Mouse (Mus musculus) hindbrain, embryonic 16.5 days (tissue): ENCODE results near the gene St6galnac5. TPM values are rescaled to one million over a fixed set of nuclear protein-coding genes. Genes with fewer than 3 reads are reported as not detected.
A peak's percentile ranks its signal among the peaks of the same experiment; 100 is the strongest.

Experiments
- ATAC-seq: fragments of 200-750 bp; cut with Nextera tagmentation; 2 replicates; pipeline ENCODE4 v1.8.0; 2017; ENCODE audit warnings: moderate TSS enrichment, moderate library complexity
- H3K27ac ChIP-seq: fragments of 300-500 bp; sonication (generic); 2 replicates; pipeline ENCODE4 v1.5.1; 2014; ENCODE audit warnings: low read depth, mild to moderate bottlenecking, control low read depth, low read length, moderate library complexity
- H3K27me3 ChIP-seq: fragments of 300-500 bp; sonication (generic); replicated peaks from 2 replicates; pipeline ENCODE4 v1.6.1; 2014; ENCODE audit warnings: low read length; ENCODE audit not compliant: control insufficient read depth, insufficient read depth
- H3K36me3 ChIP-seq: fragments of 300-500 bp; sonication (generic); 2 replicates; pipeline ENCODE4 v1.6.1; 2014; ENCODE audit warnings: mild to moderate bottlenecking, low read length, moderate library complexity, mixed read lengths; ENCODE audit not compliant: control insufficient read depth, insufficient read depth
- H3K4me1 ChIP-seq: fragments of 300-500 bp; sonication (generic); 2 replicates; pipeline ENCODE4 v1.6.1; 2014; ENCODE audit warnings: low read depth, low read length; ENCODE audit not compliant: control insufficient read depth, insufficient read depth
- H3K4me2 ChIP-seq: fragments of 300-500 bp; sonication (generic); 2 replicates; pipeline ENCODE4 v1.6.1; 2014; ENCODE audit warnings: mild to moderate bottlenecking, low read length, control low read depth, moderate library complexity
- H3K4me3 ChIP-seq: fragments of 300-500 bp; sonication (generic); 2 replicates; pipeline ENCODE4 v1.5.1; 2014; ENCODE audit warnings: mild to moderate bottlenecking, low read length, control low read depth, moderate library complexity
- H3K9ac ChIP-seq: fragments of 300-500 bp; sonication (generic); 2 replicates; pipeline ENCODE4 v1.6.1; 2014; ENCODE audit warnings: low read depth, mild to moderate bottlenecking, control low read depth, low read length, moderate library complexity
- H3K9me3 ChIP-seq: fragments of 300-500 bp; sonication (generic); 2 replicates; pipeline ENCODE4 v1.6.1; 2014; ENCODE audit warnings: mild to moderate bottlenecking, low read length, moderate library complexity; ENCODE audit not compliant: control insufficient read depth
- WGBS: fragments of 180-500 bp; shearing (Covaris S2); extraction: QIAGEN DNeasy Blood & Tissue Kit; methylation state at CpG from one replicate; pipeline ENCODE4 v1.1.7; 2014; 5-methylcytosine and 5-hydroxymethylcytosine counted together
- polyA plus RNA-seq: library from polyadenylated mRNA; unstranded; fragments of >200 nt; fragmentation: Nextera tagmentation; extraction: Ambion mirVana; gene quantifications from 2 replicates; pipeline ENCODE4 v1.2.1, GENCODE M21; 2015

The St6galnac5 gene
- 20.1 and 21.1 TPM in 2 replicates for polyA plus RNA-seq

DNA sequence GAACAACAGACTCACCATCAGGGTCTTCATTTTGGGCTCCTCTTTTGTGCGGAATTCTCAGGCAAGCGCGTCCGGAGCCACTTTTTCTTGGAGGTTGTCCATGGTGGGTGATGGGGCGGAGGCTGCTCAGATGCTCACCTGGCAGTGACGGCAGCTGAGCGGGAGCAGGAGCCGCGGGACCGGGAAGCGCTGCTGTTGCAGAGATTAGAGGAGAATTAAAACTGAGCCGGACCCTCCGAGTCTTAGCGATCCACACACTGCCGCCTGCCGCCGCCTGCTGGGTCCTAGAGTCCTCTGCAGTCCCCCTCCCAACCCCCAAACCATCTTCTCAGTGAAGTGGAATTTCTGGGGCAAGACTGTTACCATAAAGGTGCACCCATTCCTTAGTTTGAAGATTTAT is at the start of gene St6galnac5:
TSS of gene St6galnac5 (minus strand) at position 259 of the 400 bp plus-strand sequence.
- peaks cover 16% of the 10 kb centered on the region for H3K4me1 ChIP-seq
- no peaks in the 10 kb centered on the region for H3K9me3 ChIP-seq
- H3K4me3 ChIP-seq: peak within 1 kb of the TSS; percentile 66
- no peaks in the 10 kb centered on the region for H3K27me3 ChIP-seq
- WGBS: 0% methylated on average over 17 of the region's 17 CpGs
- H3K9ac ChIP-seq: peak within 1 kb of the TSS; percentile 68
- peak within 1 kb of the TSS; percentile 87 for H3K4me2 ChIP-seq
- peak within 1 kb of the TSS; percentile 69 for H3K27ac ChIP-seq
- peak; percentile 50 for ATAC-seq
- no peaks in the 10 kb centered on the region for H3K36me3 ChIP-seq

DNA sequence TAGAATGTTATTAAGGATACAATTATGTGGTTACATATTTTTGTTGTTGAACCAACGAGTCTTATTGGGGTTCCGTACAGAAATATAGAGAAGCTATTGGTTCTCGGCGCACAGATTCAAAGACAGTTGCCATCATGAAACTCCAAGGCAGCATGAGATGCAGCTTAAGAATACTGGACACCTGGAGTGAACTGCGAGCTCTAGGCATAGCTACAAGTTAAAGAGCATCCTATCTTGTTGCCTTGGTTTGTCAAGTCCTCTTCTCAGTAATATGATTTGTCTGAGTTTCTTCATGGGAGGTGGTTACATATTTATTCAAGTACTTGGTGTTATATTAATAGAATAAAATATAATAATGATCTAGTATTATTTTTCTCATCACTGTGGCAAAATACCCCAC is 48.7 kb upstream of the St6galnac5 start:
- no peak for ATAC-seq
- H3K27ac ChIP-seq: no peak overlapping the region
- no peak overlapping the region for H3K4me3 ChIP-seq
- WGBS: 91% methylated on average over 5 of the region's 5 CpGs
- no peak overlapping the region for H3K4me2 ChIP-seq
- no peaks in the 10 kb centered on the region for H3K27me3 ChIP-seq
- no peaks in the 10 kb centered on the region for H3K4me1 ChIP-seq
- H3K9me3 ChIP-seq: no peaks in the 10 kb centered on the region
- H3K36me3 ChIP-seq: no peaks in the 10 kb centered on the region
- H3K9ac ChIP-seq: no peak overlapping the region

DNA sequence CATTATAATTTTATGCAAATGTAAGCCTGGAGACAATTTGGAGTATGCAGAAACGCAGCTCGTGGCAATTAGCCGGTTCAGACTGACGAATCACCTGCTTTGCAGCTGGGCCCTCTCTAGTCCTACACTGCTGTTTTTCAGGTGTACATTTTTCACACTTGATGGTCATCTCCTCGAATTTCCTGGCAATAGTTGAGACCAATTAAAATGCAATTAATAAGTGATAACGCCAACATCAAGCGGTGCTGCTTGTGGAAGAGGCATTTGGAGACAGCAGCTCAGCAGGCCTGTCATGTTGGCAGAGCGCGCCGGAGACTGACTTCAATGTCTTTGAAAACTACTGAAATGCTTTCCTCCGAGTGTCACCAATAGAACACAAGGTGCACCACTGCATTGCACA is 42.0 kb upstream of the St6galnac5 start:
- 0 out of 2 replicates have a peak, but pooled peaks have one; percentile 20 for ATAC-seq
- no peak overlapping the region for H3K27ac ChIP-seq
- 58% methylated on average over 11 of the region's 11 CpGs for WGBS

GRCm38 (mm10) chr3:153018051-153018450 is 36.0 kb upstream of the St6galnac5 start:
- Histone ChIP-seq H3K4me1 (peaks cover 3% of the 10 kb centered on the region; the same call in 1 of the 2 replicates), H3K9ac (no peak overlapping the region), H3K36me3 (no peaks in the 10 kb centered on the region), H3K9me3 (no peaks in the 10 kb centered on the region), H3K27me3 (no peaks in the 10 kb centered on the region), H3K4me2 (no peak overlapping the region; the same call in 1 of the 2 replicates), H3K27ac (no peak overlapping the region), H3K4me3 (no peak overlapping the region)
- WGBS: 50% methylated on average over 10 of the region's 10 CpGs
- ATAC-seq: peak; percentile 75

More for the DNA sequence above, 42.0 kb upstream of the St6galnac5 start:
- Histone ChIP-seq H3K36me3 (no peaks in the 10 kb centered on the region), H3K4me2 (no peak overlapping the region), H3K4me1 (no peaks in the 10 kb centered on the region), H3K9ac (no peak overlapping the region), H3K27me3 (no peaks in the 10 kb centered on the region), H3K4me3 (no peak overlapping the region), H3K9me3 (no peaks in the 10 kb centered on the region)

DNA sequence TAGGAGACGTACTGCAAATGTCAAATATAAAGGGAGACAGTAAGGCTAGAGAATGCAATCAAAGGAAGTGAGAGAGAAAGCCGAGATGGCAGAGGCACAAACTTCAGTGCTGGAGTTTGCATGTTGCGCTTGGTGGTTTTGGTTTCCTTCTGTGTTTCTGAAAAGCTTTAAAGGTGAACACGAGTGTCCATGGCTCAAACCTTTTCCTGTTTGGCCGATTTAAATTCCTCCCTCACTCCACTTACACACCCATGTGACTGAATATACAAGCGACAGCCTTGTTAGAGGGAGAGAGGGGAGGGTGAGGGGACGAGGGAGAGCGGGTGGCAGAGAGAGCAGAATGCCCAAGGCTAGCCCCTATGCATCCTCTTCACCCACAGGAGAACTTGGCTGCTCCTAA is 34.3 kb upstream of the St6galnac5 start:
- Histone ChIP-seq H3K9ac (no peak overlapping the region), H3K27ac (no peak overlapping the region), H3K4me3 (no peak overlapping the region), H3K27me3 (no peaks in the 10 kb centered on the region), H3K4me1 (peaks cover 3% of the 10 kb centered on the region; the same call in 1 of the 2 replicates), H3K36me3 (no peaks in the 10 kb centered on the region), H3K4me2 (no peak overlapping the region), H3K9me3 (no peaks in the 10 kb centered on the region)
- ATAC-seq: no peak
- WGBS: 67% methylated on average over 8 of the region's 8 CpGs

- Histone ChIP-seq H3K4me2 (no peak overlapping the region), H3K27ac (no peak overlapping the region), H3K9ac (no peak overlapping the region), H3K36me3 (no peaks in the 10 kb centered on the region), H3K27me3 (no peaks in the 10 kb centered on the region), H3K9me3 (no peaks in the 10 kb centered on the region), H3K4me1 (no peaks in the 10 kb centered on the region), H3K4me3 (no peak overlapping the region)
- WGBS: 94% methylated on average over 6 of the region's 6 CpGs
- ATAC-seq: no peak
Measured at GRCm38 (mm10) chr3:153006893-153007292, 24.8 kb upstream of the St6galnac5 start.

GRCm38 (mm10) chr3:152998901-152999300 is 16.9 kb upstream of the St6galnac5 start:
- H3K4me2 ChIP-seq: no peak overlapping the region
- H3K9me3 ChIP-seq: no peaks in the 10 kb centered on the region
- WGBS: 50% methylated on average over 5 of the region's 5 CpGs
- H3K36me3 ChIP-seq: no peaks in the 10 kb centered on the region
- H3K27ac ChIP-seq: no peak overlapping the region
- no peaks in the 10 kb centered on the region for H3K27me3 ChIP-seq
- no peaks in the 10 kb centered on the region for H3K4me1 ChIP-seq
- H3K9ac ChIP-seq: no peak overlapping the region
- no peak overlapping the region for H3K4me3 ChIP-seq
- ATAC-seq: no peak

DNA sequence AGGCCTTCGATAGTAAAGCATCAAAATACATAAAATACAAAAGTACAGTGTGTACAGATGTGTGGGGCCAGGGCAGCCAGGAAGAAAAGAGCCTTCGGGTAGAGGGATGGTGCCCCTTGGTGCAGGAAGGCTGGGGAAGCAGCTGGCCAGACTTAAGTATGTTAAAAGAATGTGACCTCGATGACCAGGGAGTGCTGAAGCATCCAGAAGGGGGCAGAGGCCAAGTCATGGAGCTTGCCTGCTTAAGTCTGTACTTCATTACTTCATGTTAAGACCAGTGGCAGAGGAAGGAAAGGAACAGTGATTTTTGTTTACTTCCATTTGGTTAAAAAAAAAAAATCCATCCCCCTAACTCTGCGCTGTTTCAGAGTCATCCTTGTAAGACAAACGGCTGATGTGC is 16.1 kb upstream of the St6galnac5 start:
- no peak overlapping the region for H3K4me3 ChIP-seq
- H3K9ac ChIP-seq: no peak overlapping the region
- no peak overlapping the region for H3K4me2 ChIP-seq
- no peaks in the 10 kb centered on the region for H3K9me3 ChIP-seq
- no peak overlapping the region for H3K27ac ChIP-seq
- no peaks in the 10 kb centered on the region for H3K36me3 ChIP-seq
- 65% methylated on average over 5 of the region's 5 CpGs for WGBS
- H3K27me3 ChIP-seq: no peaks in the 10 kb centered on the region
- no peak for ATAC-seq
- H3K4me1 ChIP-seq: no peaks in the 10 kb centered on the region

GRCm38 (mm10) chr3:152993608-152994007 is 11.6 kb upstream of the St6galnac5 start:
- Histone ChIP-seq H3K36me3 (no peaks in the 10 kb centered on the region), H3K27me3 (no peaks in the 10 kb centered on the region), H3K4me3 (no peak overlapping the region), H3K9ac (no peak overlapping the region), H3K4me1 (no peaks in the 10 kb centered on the region), H3K27ac (no peak overlapping the region), H3K9me3 (no peaks in the 10 kb centered on the region), H3K4me2 (no peak overlapping the region)
- ATAC-seq: no peak
- WGBS: 59% methylated on average over 5 of the region's 5 CpGs

DNA sequence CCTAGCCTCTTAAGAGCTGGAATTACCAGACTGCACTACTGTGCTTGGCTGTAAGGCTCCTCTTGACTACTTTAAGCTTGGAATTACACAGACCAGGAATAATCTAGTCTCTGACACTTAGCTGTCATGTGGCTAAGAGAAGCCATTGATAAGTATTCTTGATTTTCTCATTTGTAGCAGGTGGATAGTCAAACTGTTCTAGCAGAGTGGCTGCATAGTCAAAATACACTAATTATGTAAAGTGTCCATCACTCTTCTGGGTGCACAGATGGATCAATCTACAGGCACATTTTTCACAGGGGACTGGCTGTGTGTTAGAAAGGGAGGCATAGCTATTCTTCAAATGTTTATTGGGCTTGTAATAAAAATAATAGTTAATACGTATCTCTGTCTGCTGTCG is 8.7 kb upstream of the St6galnac5 start:
- H3K27me3 ChIP-seq: no peaks in the 10 kb centered on the region
- no peaks in the 10 kb centered on the region for H3K4me1 ChIP-seq
- H3K27ac ChIP-seq: no peak overlapping the region
- WGBS: 86% methylated on average over 2 of the region's 2 CpGs
- no peak overlapping the region for H3K4me3 ChIP-seq
- H3K4me2 ChIP-seq: no peak overlapping the region
- H3K36me3 ChIP-seq: no peaks in the 10 kb centered on the region
- ATAC-seq: no peak
- H3K9ac ChIP-seq: no peak overlapping the region
- no peaks in the 10 kb centered on the region for H3K9me3 ChIP-seq
